8 mouse cellular contexts compared by ENCODE assay signal in the genomic region with DNA sequence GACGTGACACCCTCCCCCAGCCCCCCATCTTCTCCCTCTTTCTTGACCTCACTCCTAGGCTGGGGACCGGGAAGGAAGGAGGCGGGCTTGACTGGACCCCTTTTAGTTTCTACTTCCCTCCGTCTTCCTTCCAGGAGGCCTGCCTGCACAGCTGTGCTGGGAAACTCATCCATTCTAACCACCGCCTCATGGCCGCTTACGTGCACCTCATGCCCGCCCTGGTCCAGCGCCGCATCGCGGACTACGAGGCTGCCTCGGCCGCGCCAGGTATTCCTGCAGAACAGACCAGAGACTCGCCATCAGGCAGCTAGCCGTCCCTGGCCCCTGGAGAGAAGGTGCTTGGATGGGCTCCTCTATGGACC. TPM values are rescaled to one million over a fixed set of nuclear protein-coding genes. Genes with fewer than 3 reads are reported as not detected.
A peak's percentile ranks its signal among the peaks of the same experiment; 100 is the strongest.
DNase-seq lines count a peak whose midpoint lies in the region; ATAC-seq and TF ChIP-seq lines count a peak whose summit lies in the region.

No protein-coding gene starts in this region.

- DNase-seq in heart, embryonic 10.5 days (ENCODE audit: low spot score): peak; percentile 79
- no peak for DNase-seq in heart, adult 18-20 months
- DNase-seq in G1E (ENCODE audit: low spot score) (no peak), adipocyte (ENCODE audit: low spot score) (no peak)
- DNase-seq in layer of hippocampus, adult 9-10 months (ENCODE audit: low spot score): no peak

- under 1% methylated on average over 18 of the region's 18 CpGs for WGBS in heart, embryonic 10.5 days
- 1% methylated on average over 18 of the region's 18 CpGs for WGBS in intestine, postnatal 0 days

- H3K4me2 ChIP-seq in intestine, postnatal 0 days (replicated peaks; ENCODE audit: low read depth): peak overlapping the region; percentile 88

- no peak for TF ChIP-seq CTCF in G1E (IDR thresholded peaks at IDR 0.05; ENCODE audit: low read depth, low read length)
- TF ChIP-seq CTCF in intestine, postnatal 0 days (IDR thresholded peaks at IDR 0.05; ENCODE audit: low read depth): peak; percentile 33

- H3K4me1 ChIP-seq in heart, embryonic 10.5 days: peaks cover 28% of the 10 kb centered on the region
- peaks cover 35% of the 10 kb centered on the region for H3K4me1 ChIP-seq in G1E (ENCODE audit: insufficient read depth, low read depth, low read length)
- peaks cover 8% of the 10 kb centered on the region; the same call in 1 of the 2 replicates for H3K4me1 ChIP-seq in intestine, postnatal 0 days (replicated peaks; ENCODE audit: control insufficient read depth, insufficient read depth, low read length)

- ATAC-seq in G1E (ENCODE audit: extremely low read depth, insufficient number of reproducible peaks, low FRiP score, poor library complexity, severe bottlenecking): peak; percentile 0; the same call in 1 of the 2 replicates
- peak; percentile 39; the same call in 1 of the 2 replicates for ATAC-seq in erythroblast, adult 5-6 weeks (replicated peaks; ENCODE audit: low FRiP score, poor library complexity, severe bottlenecking)
- peak; percentile 15; the same call in 1 of the 2 replicates for ATAC-seq in intestine, postnatal 0 days
- ATAC-seq in megakaryocyte-erythroid progenitor cell, adult 5-6 weeks (replicated peaks; ENCODE audit: low FRiP score, low TSS enrichment, poor library complexity, severe bottlenecking): peak; percentile 38

- H3K27me3 ChIP-seq in heart, embryonic 10.5 days (ENCODE audit: insufficient read depth, poor library complexity, severe bottlenecking): no peaks in the 10 kb centered on the region
- H3K27me3 ChIP-seq in G1E (ENCODE audit: insufficient read depth, low read length): no peaks in the 10 kb centered on the region
- no peaks in the 10 kb centered on the region for H3K27me3 ChIP-seq in intestine, postnatal 0 days (replicated peaks; ENCODE audit: control insufficient read depth, insufficient read depth, low read length)

- no peaks in the 10 kb centered on the region for H3K9me3 ChIP-seq in heart, embryonic 10.5 days
- H3K9me3 ChIP-seq in G1E (replicated peaks): no peaks in the 10 kb centered on the region
- no peaks in the 10 kb centered on the region for H3K9me3 ChIP-seq in intestine, postnatal 0 days (ENCODE audit: control insufficient read depth)

- H3K9ac ChIP-seq in intestine, postnatal 0 days (ENCODE audit: low read depth, low read length): peak overlapping the region; percentile 72

- H3K27ac ChIP-seq in heart, embryonic 10.5 days: peak overlapping the region; percentile 87
- H3K27ac ChIP-seq in intestine, postnatal 0 days (ENCODE audit: low read depth, low read length): peak overlapping the region; percentile 74

- H3K4me3 ChIP-seq in heart, embryonic 10.5 days: peak overlapping the region; percentile 74
- H3K4me3 ChIP-seq in G1E (ENCODE audit: low read depth, low read length): peak overlapping the region; percentile 91
- peak overlapping the region; percentile 87 for H3K4me3 ChIP-seq in intestine, postnatal 0 days (ENCODE audit: low read depth, low read length)

- peaks cover 40% of the 10 kb centered on the region for H3K36me3 ChIP-seq in heart, embryonic 10.5 days
- peaks cover 71% of the 10 kb centered on the region for H3K36me3 ChIP-seq in G1E (replicated peaks)
- peaks cover 31% of the 10 kb centered on the region for H3K36me3 ChIP-seq in intestine, postnatal 0 days (ENCODE audit: control insufficient read depth, insufficient read depth)

RNA-seq across cellular contexts. Expression of gene Gm45799, which starts 0.5 kb away (rescaled TPM):
- 33.0 and 37.9 TPM in 2 replicates for polyA plus RNA-seq in heart, embryonic 10.5 days (2016; fragmentation: Nextera tagmentation; extraction: Ambion mirVana)
- total RNA-seq in heart, adult 18-20 months (2021): 1 to 10 TPM; 3.1 to 5.9 TPM
- total RNA-seq in G1E (2014; fragmentation: Nextera tagmentation) (6.0 and 17.0 TPM in 2 replicates), G1E (2017) (3.2 and 5.3 TPM in 2 replicates)
- polyA plus RNA-seq in G1E (2012): 96.6 and 137 TPM in 2 replicates
- total RNA-seq in erythroblast, adult 5-6 weeks (2015; ENCODE audit: low replicate concordance): 3.1 and 9.2 TPM in 2 replicates
- 0.42 and 5.0 TPM in 2 replicates for total RNA-seq in erythroblast, adult 5-6 weeks (2017; ENCODE audit: low replicate concordance)
- polyA plus RNA-seq in intestine, postnatal 0 days (2015; fragmentation: Nextera tagmentation; extraction: Ambion mirVana): 28.3 and 46.4 TPM in 2 replicates
- total RNA-seq in megakaryocyte-erythroid progenitor cell, adult 5-6 weeks (2014; fragmentation: Nextera tagmentation): 0.15 and 6.2 TPM in 2 replicates
- 5.2 TPM in 1 of 2 replicates, not detected in the other for total RNA-seq in megakaryocyte-erythroid progenitor cell, adult 5-6 weeks (2017)

RNA-seq across cellular contexts. Expression of gene Arfip2, which starts 0.7 kb away (rescaled TPM):
- polyA plus RNA-seq in heart, embryonic 10.5 days (2016; fragmentation: Nextera tagmentation; extraction: Ambion mirVana): 45.0 and 56.2 TPM in 2 replicates
- total RNA-seq in heart, adult 18-20 months (2021): 10 to 100 TPM; 11.6 to 12.4 TPM
- 22.8 and 34.7 TPM in 2 replicates for total RNA-seq in G1E (2014; fragmentation: Nextera tagmentation)
- 35.3 and 35.8 TPM in 2 replicates for total RNA-seq in G1E (2017)
- polyA plus RNA-seq in G1E (2012): 57.5 and 64.7 TPM in 2 replicates
- total RNA-seq in erythroblast, adult 5-6 weeks (2015; ENCODE audit: low replicate concordance): 0.19 and 2.9 TPM in 2 replicates
- total RNA-seq in erythroblast, adult 5-6 weeks (2017; ENCODE audit: low replicate concordance): 3.1 and 8.9 TPM in 2 replicates
- 39.9 and 41.9 TPM in 2 replicates for polyA plus RNA-seq in intestine, postnatal 0 days (2015; fragmentation: Nextera tagmentation; extraction: Ambion mirVana)
- 32.1 and 35.3 TPM in 2 replicates for total RNA-seq in megakaryocyte-erythroid progenitor cell, adult 5-6 weeks (2014; fragmentation: Nextera tagmentation)
- 58.9 and 67.3 TPM in 2 replicates for total RNA-seq in megakaryocyte-erythroid progenitor cell, adult 5-6 weeks (2017)

RNA-seq across cellular contexts. Expression of gene Timm10b, which starts 1.0 kb away (rescaled TPM):
- polyA plus RNA-seq in heart, embryonic 10.5 days (2016; fragmentation: Nextera tagmentation; extraction: Ambion mirVana): 179 and 200 TPM in 2 replicates
- 10 to 100 TPM; 77.9 to 82.3 TPM for total RNA-seq in heart, adult 18-20 months (2021)
- total RNA-seq in G1E (2014; fragmentation: Nextera tagmentation) (24.0 and 53.0 TPM in 2 replicates), G1E (2017) (131 and 174 TPM in 2 replicates)
- 261 and 308 TPM in 2 replicates for polyA plus RNA-seq in G1E (2012)
- 5.4 and 13.2 TPM in 2 replicates for total RNA-seq in erythroblast, adult 5-6 weeks (2015; ENCODE audit: low replicate concordance)
- 7.4 and 32.9 TPM in 2 replicates for total RNA-seq in erythroblast, adult 5-6 weeks (2017; ENCODE audit: low replicate concordance)
- 177 and 181 TPM in 2 replicates for polyA plus RNA-seq in intestine, postnatal 0 days (2015; fragmentation: Nextera tagmentation; extraction: Ambion mirVana)
- total RNA-seq in megakaryocyte-erythroid progenitor cell, adult 5-6 weeks (2014; fragmentation: Nextera tagmentation): 61.3 and 68.5 TPM in 2 replicates
- total RNA-seq in megakaryocyte-erythroid progenitor cell, adult 5-6 weeks (2017): 56.7 and 98.8 TPM in 2 replicates

RNA-seq across cellular contexts. Expression of gene Trim3, which starts 7.5 kb away (rescaled TPM):
- 30.3 and 32.6 TPM in 2 replicates for polyA plus RNA-seq in heart, embryonic 10.5 days (2016; fragmentation: Nextera tagmentation; extraction: Ambion mirVana)
- 10 to 100 TPM; 20.7 to 21.3 TPM for total RNA-seq in heart, adult 18-20 months (2021)
- total RNA-seq in G1E (2014; fragmentation: Nextera tagmentation) (12.0 and 16.7 TPM in 2 replicates), G1E (2017) (9.3 and 11.5 TPM in 2 replicates)
- polyA plus RNA-seq in G1E (2012): 4.6 and 5.3 TPM in 2 replicates
- 3.3 and 8.8 TPM in 2 replicates for total RNA-seq in erythroblast, adult 5-6 weeks (2015; ENCODE audit: low replicate concordance)
- total RNA-seq in erythroblast, adult 5-6 weeks (2017; ENCODE audit: low replicate concordance): 2.6 TPM in 1 of 2 replicates, not detected in the other
- 7.4 and 9.0 TPM in 2 replicates for polyA plus RNA-seq in intestine, postnatal 0 days (2015; fragmentation: Nextera tagmentation; extraction: Ambion mirVana)
- 12.0 and 13.4 TPM in 2 replicates for total RNA-seq in megakaryocyte-erythroid progenitor cell, adult 5-6 weeks (2014; fragmentation: Nextera tagmentation)
- total RNA-seq in megakaryocyte-erythroid progenitor cell, adult 5-6 weeks (2017): 0.84 and 3.5 TPM in 2 replicates

RNA-seq across cellular contexts. Expression of gene Dnhd1, which starts 9.8 kb away (rescaled TPM):
- 0.55 and 0.58 TPM in 2 replicates for polyA plus RNA-seq in heart, embryonic 10.5 days (2016; fragmentation: Nextera tagmentation; extraction: Ambion mirVana)
- total RNA-seq in heart, adult 18-20 months (2021): under 1 TPM; 0.23 to 0.30 TPM
- 2.2 and 2.9 TPM in 2 replicates for total RNA-seq in G1E (2014; fragmentation: Nextera tagmentation)
- total RNA-seq in G1E (2017): 1.9 and 2.1 TPM in 2 replicates
- polyA plus RNA-seq in G1E (2012): 0.02 TPM in 1 of 2 replicates, not detected in the other
- not detected in 2 replicates for total RNA-seq in erythroblast, adult 5-6 weeks (2015; ENCODE audit: low replicate concordance)
- under 0.01 and 0.14 TPM in 2 replicates for total RNA-seq in erythroblast, adult 5-6 weeks (2017; ENCODE audit: low replicate concordance)
- polyA plus RNA-seq in intestine, postnatal 0 days (2015; fragmentation: Nextera tagmentation; extraction: Ambion mirVana): 0.09 and 0.51 TPM in 2 replicates
- 0.47 and 0.90 TPM in 2 replicates for total RNA-seq in megakaryocyte-erythroid progenitor cell, adult 5-6 weeks (2014; fragmentation: Nextera tagmentation)
- 0.19 and 0.76 TPM in 2 replicates for total RNA-seq in megakaryocyte-erythroid progenitor cell, adult 5-6 weeks (2017)
